Mouse (Mus musculus) monocyte, adult 5-6 weeks (primary cell): ENCODE data around the gene Ush2a. TPM values are rescaled to one million over a fixed set of nuclear protein-coding genes. Genes with fewer than 3 reads are reported as not detected.

Source experiments
- ATAC-seq: fragments of 153-309, 156-312 bp; replicated peaks from 2 replicates; pipeline ENCODE4 v1.8.0; 2017; ENCODE audit warnings: mild to moderate bottlenecking; ENCODE audit not compliant: low TSS enrichment, insufficient number of reproducible peaks, severe bottlenecking, poor library complexity, low FRiP score
- total RNA-seq: library from RNA; stranded (forward); fragments of 200-1000, 200-491, 200-594 nt; gene quantifications from 3 replicates; pipeline ENCODE4 v1.2.3, GENCODE M21; 2017

Ush2a gene
- total RNA-seq, 1 experiment from 2014 or later, result not detected

DNA sequence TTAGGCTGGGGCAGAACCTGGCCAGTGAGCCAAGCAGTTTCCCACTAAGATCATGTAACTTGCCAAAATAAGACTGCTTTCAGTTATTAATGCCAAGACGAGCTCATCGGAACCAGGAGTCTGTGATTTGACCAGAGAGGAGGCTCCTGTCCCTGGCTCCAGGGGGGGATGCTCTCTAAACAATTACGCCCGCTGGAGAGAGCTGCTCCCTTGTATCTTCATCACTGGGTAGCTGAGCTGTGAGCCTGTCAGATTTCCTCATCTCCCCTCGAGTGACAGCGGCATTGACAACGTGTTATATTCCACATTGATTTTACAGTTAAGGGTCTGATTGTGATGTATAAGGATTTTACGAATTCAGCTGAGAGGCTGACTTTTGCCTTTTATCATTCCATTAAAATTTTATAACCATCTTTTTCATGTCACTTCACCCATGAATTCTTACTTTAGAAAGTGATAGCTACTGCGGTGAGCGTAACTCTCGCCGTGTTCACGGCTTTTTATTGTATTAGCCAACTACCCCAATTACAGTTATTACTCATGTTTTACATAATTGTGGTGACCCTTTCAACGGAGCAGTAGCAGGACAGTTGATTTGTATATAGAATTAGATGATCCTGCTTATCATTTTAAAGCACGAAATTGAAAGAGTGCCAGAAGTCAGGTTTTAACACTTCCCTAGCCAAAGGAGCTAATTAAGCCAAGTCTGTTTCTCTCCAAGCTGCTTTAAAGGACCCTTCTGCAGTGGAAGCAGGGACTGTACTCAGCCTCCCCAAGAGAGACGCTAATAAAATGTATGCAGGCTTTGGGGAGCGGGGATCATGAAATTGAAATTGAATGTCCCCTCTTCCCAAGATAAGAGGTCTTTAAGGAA lies 463.5 kb downstream of the Ush2a start:
- no peak for ATAC-seq

DNA sequence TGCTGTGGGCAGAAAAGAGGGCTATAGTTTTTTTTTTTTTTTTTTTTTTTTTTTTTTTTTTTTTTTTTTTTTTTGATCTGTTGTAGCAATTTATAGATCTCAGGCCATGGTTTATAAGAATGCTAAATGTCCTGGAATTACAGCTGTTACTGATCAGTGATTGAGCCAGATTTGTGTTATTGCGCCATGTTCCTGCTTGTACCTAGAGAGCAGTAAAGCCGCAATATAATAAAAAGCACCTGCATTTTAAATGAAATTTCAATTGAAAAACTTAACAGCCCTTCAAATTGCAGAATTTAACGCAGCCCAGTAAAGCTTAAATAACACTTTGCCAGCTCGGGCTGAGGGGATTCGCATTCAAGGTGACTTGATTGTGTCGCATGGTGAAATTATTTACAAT lies 465.1 kb downstream of the Ush2a start:
- no peak for ATAC-seq

DNA sequence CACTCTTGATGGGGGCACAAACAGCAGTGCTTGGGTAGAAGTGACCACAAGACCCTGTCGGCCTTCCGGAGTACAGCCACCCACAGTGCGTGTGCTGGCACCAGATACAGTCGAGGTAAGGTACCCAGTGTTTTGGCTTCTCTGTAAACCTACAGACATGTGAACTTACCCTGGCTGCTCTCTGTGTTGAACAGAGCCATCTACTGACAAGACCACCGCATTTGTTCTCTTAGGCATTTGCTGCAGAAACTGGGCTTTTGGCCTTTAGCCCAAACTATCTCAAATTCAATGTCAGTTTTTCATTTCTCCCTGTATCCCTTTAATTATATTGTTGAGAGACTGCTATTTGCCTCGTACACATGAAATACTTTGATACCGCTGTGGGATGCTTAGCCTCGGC lies 466.8 kb downstream of the Ush2a start:
- ATAC-seq, result no peak

DNA sequence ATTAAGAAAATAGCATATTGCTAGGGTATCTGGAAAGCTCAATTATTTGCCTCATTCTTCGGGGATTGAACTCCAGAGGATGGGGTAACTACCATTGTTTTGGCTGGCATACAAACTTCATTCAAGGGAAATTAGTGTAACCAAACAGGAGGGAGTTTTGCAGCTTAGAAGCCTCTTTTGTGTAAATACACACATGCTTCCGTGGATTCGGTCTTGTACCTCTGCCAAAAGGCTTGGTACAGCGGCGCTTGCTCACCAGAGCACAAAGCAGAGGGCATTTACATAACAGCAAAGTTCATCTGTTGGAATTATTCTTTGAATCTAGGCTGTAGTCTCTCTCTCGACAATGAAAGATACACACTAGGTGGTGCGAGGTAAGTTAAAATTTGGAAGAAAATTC lies 467.4 kb downstream of the Ush2a start:
- no peak for ATAC-seq

DNA sequence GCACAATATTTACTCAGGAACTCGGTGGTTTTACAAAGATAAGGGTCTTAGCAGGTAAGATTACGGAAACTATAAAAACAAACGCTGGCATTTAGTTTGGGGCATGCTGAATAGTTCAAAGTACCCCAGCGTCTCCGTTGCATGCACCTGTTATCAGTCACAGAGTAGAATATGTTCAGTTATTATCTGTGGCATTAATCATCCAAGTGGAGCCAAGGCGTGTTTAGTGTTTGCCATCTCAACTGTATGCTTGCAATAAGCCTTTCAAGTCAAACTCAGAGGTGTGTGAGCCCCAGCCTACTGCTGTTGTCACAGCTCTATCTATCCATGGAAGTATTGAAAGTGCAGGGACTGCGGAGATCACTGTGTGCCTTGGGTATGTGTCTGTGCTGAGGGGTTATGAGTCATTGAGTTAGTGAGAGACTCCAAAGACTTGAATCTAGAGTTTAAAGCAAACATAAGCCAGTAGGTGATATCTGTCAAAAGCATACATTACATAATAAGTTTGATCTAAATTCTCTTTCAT lies 473.0 kb downstream of the Ush2a start:
- no peak for ATAC-seq

DNA sequence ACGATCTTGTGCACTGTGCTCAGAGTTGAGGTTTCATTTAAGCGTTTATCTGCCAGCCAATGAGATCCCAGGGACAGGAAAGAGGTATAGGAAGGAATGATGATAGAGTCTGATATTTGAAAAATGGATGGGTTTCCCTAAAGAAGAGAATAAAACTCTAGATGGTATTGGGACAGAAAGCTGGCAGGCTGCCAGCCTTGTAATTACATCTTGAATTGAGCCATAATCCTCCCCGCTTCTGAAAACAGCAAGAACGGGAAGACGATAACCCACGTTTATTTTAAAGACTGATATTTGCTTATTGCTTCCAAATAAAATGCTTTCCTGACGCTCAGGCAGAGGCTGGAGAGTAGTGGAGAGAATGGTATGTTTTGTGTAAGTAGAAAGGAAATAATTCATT lies 481.1 kb downstream of the Ush2a start:
- ATAC-seq, result no peak

DNA sequence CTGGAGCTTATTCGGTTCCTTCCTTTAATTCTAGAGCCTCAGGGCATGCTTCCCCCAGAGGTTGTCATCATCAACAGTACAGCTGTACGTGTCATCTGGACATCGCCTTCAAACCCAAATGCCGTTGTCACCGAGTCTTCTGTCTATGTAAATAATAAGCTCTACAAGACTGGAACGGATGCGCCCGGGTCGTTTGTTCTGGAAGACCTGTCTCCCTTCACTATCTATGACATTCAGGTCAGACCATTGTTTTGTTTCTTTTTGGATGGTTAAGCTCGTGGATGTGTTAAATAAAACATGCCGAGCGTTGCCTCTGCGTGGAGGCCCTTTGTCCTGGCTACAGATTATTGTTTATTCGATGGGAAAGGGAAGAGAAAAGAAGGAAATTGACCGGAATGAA lies 493.2 kb downstream of the Ush2a start:
- ATAC-seq, result no peak

DNA sequence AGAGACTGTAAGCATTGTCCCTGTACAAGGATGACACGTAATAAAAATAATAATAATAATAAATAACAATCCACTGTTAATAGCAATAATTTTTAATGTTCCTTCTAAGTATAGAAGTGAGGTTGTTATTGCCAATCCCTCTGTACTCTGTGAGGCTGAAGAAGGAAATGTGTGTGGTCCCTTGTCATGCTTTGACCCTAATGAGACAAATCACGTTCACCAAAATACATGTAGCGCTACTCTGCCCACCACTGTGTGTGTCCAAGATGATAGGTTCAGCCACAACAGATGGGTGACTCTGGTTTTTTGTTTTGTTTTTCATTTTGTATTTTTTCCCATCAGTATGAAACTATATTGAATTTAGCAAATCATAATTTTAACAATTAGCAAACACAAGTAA lies 498.7 kb downstream of the Ush2a start:
- no peak for ATAC-seq

DNA sequence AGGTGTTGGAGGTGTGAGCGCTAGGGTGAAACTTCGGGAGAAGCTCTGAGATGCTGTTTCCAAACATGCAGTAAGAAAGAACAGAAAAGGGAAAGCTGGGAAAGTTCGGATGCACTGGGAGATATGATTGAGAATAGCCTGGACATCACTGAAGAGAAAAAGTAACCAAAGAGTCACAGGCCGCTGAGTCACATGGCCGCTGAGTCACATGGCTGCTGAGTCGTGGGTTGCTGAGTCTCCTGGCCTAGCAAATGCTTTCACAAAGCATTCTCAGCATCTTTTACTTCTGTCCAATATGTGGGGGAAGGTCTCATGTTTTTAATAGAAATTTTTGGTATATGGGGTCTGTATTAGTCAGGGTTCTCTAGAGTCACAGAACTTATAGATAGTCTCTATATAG lies 500.6 kb downstream of the Ush2a start:
- no peak for ATAC-seq

DNA sequence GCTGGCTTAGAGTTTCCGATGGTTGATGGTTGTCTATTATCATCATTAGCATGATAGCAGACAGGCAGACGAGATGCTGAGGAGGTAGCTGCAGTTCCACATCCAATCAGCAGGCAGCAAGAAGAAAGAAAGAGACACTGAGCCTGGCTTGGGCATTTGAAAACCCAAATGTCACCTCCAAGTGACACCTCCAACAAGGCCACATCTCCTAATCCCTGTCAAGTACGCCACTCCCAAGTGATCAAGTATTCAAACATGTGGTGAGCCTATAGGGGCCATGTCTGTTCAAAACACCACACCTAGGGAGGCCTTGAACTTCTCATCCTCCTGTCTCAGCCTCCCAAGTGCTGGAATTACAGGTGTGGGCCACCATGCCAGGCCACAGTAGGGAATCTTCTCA lies 501.9 kb downstream of the Ush2a start:
- ATAC-seq, result no peak

DNA sequence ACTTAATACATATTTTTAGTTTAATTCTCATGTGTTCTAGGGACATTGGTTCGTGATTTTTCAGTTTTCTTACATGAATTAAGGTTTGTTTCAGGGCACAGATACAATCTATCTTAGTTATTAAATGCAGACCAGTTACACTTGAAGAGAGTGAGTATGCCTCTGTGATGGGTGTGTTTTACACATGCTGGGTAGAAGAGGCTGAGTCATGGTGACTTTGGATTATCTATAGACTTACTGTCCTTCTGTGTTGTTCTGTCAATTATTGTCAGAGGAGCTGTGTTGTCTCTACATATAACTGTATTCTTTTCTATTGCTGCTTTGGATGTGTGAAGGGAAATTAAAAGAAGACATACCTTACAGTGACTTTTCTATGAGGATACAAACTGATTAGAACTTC lies 509.0 kb downstream of the Ush2a start:
- ATAC-seq, result no peak

DNA sequence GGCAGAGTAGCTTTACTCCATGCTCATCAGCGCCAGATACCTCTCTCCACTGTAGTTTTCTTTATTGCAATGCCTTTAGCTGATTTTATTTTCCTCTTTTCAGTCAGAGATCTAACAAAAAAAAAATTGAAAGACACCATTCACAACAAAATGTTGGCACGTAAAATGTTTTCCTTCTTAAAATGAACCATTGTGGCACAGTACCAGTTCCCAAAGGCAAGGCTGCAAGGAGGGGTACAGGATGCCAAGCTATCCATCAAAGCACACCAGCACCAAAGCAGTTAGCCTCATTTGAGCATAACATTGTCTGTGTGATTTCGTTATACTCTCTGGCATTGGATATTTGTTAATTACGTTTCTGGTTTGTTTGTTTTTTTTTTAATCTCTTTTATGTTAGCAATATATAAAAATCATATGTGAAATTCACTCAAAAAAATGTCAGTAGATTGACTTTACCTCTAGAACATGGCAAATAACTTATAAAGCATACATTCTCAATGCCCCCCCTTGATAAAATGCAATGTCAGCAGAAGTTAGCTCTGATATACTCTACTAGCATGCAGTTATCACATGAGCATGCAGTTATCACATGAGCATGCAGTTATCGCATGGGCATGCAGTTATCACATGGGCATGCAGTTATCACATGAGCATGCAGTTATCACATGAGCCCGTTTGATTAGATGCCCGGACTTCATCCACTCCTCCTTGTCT lies 510.9 kb downstream of the Ush2a start:
- no peak for ATAC-seq

DNA sequence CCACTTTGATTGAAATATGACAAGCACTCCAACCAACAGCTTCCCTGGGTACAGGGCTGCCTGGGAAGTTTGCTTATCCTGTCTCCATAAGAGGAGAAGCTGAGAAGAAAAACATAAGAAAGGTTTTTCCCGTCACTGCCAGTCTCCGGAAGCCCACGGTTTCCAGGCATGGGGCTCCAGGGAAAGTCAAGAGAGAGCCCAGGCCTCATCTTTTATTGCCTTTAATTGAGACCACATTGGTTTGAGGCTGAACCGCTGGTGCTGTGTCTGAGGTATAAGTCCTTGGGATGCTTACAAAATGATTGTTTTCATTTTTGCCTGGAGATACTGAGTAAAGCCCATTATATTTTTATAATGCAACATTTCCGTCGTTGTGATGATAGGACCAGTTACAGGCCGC lies 511.8 kb downstream of the Ush2a start:
- ATAC-seq, result no peak

DNA sequence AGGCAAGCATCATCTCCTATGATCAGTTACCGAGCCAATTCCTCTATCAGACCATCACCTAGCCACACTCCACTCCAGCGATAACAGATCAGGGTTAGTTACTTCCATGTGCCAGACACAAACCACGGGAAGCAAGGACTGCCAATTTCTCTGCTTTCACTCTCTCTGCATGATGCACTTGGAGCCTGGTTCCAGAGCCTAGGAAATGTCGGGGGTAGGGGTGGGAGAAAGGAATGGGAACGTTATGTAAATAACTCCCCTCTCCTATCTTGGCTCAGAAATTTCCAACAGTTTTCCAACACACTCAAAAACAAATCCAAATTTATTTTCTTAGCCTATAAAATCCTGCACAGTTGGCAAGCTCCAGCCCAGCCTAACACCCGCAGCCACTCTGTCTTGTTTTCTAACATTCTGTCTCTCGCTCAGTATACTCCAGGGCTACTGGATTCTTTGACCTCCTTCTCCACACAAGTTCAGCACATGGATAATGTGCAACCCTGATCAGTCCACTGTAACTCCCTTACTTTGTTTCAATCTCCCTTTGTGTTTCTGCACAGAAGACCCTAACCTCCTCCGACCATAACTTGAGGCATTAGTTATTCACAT lies 515.8 kb downstream of the Ush2a start:
- ATAC-seq, result no peak

DNA sequence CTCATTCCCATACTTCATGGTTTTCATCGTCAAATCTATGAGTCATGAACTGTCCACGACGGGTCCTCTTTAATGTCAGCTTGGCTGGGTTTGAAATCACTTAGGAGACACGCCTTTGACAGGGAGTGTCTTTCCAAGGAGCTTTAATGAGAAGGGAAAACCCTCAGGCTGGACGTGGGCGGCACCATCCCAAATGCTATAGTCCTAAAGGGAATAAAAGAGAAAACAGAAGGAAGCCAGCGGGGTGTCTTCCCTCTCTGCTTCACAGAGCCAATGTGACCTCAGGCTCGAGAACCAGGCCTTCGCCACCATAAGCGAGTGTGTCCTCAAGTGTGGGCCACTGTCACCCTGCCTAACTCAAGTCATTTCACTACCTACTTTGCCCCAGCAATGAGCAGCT lies 523.2 kb downstream of the Ush2a start:
- no peak for ATAC-seq

DNA sequence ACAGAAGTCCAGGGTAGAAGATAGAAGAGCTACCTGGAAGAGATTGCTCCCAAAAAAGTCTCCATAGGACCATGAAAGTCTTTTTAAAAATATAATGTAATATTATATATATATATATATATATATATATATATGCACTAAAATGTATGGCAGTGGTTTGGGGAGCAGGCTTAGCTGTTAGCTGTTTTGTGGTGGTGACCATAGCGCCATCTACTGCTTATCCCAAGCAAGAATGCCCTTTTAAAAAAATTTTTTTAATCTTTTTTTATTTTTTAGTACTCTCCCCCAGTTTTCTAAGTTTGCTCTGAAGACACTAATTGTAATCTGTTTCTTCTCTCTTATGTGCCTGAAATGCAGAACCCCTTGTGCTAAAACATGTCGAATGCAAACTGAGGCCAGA lies 543.2 kb downstream of the Ush2a start:
- ATAC-seq, result no peak

DNA sequence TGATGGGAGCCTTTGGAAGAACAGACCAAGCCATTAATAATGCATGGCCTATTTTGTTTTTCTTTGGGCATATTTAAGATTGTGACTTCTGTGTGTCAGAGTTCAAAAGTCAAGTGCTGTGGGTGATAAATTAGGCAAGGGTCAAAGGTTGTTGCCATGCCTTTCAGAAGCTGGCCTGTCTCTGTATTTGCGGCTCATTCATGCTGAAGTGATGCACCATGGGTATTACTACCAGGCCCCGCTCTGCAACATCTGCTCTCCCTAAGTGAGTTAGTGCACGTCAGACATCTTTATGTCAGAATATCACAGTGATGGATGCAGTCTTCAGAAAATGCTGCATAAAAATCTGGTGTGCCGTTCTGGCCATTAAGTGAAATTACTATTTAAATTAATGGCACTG lies 544.0 kb downstream of the Ush2a start:
- no peak for ATAC-seq

DNA sequence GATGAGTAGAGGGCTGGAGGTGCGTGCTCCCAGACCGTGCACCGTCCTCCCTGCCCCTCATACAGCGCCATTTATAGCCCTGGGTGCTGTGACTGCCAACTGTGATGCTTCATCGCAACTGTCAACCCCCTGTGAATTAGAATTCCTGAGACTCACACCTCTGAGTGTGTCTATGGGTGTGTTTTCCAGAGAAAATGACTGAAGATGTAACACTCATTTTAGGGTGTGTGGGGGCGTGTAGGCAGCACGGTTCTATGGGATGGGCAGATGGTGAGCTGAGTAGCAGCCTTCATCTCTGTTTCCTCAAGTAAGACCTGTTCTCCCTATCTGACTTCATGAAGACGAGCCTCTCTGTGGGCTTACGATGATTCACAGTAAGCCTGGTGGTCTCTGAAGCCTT lies 548.8 kb downstream of the Ush2a start:
- ATAC-seq, result no peak

DNA sequence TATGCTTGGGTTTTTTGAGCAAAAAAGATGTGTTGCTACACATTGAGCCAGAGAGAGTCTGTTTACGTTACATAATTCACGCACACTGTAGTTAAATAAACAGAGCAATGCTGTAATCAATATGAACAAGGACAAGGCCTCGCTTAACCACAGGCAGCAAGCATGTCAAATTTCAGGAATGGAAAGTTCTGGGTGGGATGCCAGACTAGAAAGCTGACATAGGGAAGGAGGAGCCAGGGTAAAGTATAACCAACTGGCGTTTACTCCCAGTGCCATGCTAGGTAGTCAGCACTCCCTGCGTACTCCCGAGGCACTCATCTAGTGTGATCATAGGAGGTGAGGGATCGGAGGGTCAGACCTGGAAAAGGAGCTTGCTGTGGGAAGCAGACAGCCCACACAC lies 553.2 kb downstream of the Ush2a start:
- ATAC-seq, result no peak

DNA sequence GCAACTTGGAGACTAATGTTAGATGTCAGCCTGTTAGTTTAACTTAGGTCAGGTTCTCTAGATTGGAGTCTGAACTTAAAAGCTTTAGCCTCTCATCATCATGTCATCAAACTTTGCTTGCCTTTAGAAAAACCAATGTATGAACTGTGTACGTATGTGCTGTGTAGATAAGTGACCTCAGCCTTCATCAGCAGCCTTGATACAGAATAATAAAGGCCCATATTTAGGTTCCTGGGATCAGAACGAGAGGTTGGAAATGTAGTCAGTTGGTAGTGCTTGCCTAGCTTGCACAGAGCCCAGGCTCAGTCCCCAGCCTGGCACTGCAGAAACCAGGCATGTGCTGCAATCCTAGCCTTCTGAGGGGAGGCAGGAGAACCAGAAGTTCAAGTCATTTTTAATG lies 562.4 kb downstream of the Ush2a start:
- no peak for ATAC-seq
